Mouse (Mus musculus) 416B (cell line): ENCODE data around the gene Crocc.
A peak's percentile ranks its signal among the peaks of the same experiment; 100 is the strongest.

Source experiments
- DNase-seq: peaks from one replicate; pipeline ENCODE4 v3.0.0; 2011; ENCODE audit warnings: low read depth

The Crocc gene

DNA sequence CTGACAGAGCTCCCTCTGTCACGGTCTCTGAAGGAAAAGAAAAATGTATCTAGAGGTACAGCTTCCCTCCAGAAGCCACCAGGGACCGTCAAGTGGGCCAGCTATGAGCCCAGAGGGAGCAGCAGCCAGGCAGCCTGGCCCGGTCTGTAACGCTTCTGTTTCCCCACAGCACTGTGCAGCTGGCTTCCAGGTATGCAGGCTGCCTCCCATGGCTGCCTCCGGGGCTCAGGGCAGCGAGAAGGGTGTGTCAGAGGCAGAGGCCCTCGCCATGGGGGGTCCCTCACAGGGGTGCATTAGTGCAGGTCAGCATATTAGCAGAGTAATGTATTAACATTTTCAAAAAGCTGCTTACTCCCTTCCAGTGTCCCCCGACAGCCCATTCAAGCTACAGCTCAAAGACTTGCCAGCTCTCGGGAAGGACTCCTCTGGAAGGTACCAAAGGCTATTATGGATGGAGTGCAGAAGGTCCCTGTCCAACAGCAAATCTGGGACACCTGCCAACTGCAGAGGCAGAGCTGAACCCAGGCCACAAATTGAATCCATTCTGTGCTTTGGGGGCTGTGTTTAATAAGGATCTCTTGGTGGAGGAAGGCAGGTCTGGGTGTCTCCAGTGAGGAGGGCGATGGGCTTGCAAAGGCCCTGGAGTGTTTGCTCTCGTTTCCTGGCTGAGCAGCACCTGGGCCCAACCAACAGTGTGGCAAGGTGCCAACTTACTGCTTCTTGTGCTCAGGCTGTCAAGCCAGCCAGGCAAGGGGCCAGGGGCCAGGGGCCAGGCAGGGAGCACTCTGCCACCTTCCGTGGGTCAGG lies 6.6 kb upstream of the Crocc start:
- DNase-seq: no peak

DNA sequence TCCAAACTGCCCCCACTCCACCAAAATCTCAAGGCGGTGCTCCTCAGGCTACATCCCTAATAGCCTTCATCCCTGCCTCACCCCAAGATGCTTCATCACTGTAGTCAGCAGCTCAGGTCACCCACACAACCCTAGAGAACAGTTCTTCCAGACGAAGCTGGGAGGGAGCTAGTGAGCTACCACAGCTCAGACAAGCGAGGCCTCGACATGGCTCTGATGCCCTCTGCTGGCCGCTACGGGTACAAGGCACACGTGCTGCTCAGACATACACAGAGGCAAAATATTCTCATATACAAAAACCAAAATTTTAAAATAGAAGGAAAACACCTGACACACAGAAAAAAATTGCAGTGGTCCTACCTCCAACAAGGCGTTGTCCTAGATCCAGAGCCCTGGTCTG lies 4.8 kb upstream of the Crocc start:
- peak; percentile 90 for DNase-seq

DNA sequence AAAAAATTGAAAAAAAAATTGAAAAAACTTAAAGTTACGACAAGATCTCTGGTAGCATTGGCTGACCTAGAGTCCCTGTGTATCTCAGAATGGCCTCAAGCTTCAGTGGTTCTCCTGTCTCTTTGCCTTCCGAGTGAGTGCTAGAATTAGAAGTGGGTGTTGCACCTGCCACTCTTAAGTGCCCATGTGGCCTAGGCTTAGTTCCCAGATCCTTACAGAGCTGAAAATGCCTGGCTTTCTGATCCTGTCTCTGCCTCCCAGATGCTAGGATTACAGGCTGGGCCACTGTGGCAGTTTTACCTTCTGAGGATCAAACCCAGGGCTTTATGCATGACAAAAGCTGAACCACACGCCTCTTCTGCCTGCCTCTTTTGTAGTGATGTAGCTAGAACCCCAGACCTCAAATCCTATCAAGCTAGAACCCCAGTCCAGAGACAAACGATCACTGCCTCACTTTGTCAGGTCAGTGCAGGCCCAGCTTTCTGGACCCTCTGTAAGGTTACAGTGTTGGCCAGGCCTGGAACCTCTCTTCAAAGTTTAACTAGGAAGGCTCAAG lies 3.8 kb upstream of the Crocc start:
- no peak for DNase-seq

DNA sequence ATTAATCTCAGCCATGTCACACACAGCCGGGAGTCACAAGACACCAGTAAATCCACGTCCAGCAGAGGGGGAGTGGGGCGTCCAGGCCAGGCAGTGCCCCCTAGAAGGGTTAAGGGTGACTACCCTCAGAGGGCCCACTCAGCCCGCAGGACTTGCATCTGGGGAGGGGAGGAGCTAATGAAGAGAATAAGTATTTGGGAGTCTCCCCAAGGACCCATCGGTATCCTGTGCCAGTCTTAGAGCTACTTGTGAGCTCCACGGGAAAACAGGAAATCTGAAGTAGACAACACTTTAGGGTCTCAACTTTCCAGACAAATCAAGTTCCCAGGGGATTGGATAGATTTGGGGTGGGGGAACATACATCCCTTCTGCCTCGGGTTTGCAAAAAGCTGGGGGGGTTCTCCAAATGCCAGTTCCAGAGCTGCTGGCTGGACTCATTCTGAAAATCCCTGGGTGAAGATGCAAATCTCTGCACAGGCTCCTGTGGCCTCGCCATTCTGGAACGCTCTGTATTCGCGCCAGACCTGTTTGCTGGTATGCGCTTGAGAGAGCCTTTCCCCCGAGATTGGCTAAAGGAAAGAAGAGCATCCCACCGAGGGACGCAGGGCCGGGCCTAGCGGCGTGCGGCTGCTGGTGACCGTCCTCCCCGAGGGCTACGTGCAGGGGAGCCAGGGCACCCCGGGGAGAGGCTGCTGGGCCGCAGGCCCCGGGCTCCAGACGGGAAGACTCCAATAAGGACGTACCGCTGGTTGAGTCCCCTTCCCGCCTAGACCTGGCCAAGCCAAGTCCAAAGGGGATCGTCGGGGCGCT lies 529 bp downstream of the Crocc start:
- no peak for DNase-seq

- DNase-seq: no peak
These were observed 1.5 kb downstream of the Crocc start for GRCm38 (mm10) chr4:141058835-141059234.

GRCm38 (mm10) chr4:141056970-141057369 lies 3.4 kb downstream of the Crocc start:
- no peak for DNase-seq

DNA sequence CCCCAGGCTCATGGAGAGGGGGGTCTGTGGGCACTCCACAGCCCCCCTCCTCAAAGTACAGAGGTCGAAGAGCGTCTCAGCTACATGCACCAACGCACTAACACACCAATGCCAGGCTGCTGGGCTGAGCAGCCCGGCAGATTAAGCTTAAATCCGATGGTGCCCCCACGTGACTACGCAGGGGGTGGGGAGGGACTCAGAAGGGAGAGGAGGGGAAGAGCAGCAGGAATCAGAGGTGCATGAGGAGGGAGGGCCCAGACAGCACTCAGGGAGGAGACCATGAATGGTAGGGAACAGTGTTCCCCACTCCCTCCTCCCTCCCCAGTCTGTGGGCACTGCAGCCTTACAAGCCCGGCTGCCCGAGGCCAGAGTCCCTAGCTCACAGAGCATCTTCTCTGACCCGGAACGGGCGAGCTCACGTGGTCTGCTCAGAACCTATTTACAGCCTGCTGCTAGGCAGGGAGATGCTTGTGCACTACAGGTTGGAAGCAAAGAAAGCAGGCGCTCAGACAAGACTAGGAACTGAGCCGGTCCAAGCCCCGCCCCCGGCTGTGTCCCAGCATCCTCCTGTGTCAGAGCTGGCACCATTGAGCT lies 6.7 kb downstream of the Crocc start:
- DNase-seq: no peak

DNA sequence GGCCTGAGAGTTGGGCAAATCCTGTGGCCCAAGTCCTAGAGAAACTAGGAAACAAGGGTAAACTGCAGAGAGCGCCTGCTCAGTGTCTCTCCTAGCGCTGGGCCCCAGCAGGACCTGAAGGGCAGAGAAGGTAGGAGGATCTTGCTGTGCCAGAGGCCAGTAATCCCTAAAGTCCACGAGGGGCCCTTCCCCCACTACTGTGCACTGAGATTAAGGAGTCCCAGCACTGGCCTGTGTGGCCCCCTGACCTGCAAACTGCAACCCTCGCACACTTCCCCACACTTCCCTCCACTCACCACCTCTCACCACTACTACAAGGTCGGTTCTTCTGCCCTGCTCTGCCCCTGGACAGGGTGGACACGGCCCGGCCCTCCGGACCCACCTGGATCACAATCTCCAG lies 7.2 kb downstream of the Crocc start:
- DNase-seq: no peak

- no peak for DNase-seq
These were observed 7.9 kb downstream of the Crocc start for GRCm38 (mm10) chr4:141052442-141052841.

- no peak for DNase-seq
These were observed 10.9 kb downstream of the Crocc start for GRCm38 (mm10) chr4:141049476-141049835.

- DNase-seq: no peak
These were observed 11.4 kb downstream of the Crocc start for GRCm38 (mm10) chr4:141048810-141049475.

- DNase-seq: peak; percentile 55
These were observed 15.5 kb downstream of the Crocc start for GRCm38 (mm10) chr4:141044816-141045215.

GRCm38 (mm10) chr4:141041117-141041516 lies 19.2 kb downstream of the Crocc start:
- no peak for DNase-seq

- DNase-seq: peak; percentile 53
These were observed 26.5 kb downstream of the Crocc start for GRCm38 (mm10) chr4:141033606-141034549.

GRCm38 (mm10) chr4:141031733-141032132 lies 28.6 kb downstream of the Crocc start:
- DNase-seq: peak; percentile 85

DNA sequence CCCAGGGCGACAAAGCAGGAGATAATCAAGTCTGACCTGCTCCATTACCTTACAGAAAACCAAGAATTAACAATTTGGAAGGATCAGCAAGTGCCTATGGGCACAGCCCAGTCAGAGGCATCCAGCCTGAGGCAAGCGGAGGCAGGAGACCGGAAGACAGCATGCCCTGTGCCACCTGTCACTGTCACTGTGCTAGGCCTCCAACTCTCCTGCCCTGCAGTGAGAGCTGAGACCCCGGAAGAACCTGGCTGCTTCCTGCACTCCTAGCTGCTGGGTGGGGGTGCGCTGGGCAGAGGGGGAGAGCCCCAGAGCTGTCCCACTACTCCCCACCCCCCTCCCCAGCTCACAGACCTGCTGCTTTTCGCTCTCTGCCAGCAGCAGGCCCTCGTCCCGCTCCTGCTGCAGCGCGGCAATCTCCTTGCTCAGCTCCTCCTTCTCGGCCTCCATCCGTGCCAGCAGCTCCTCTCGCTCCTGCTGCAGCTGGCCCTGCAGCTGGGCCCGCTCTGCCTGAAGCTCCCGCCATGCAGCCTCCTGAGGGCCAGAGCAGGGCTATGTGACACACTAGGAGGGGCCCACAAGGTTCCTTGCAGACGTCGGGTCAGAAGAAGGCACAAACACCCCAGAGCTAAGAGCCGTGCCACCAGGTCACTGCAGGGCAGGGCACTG lies 29.7 kb downstream of the Crocc start:
- no peak for DNase-seq

GRCm38 (mm10) chr4:141024992-141025391 lies 35.4 kb downstream of the Crocc start:
- no peak for DNase-seq

GRCm38 (mm10) chr4:141024052-141024451 lies 36.3 kb downstream of the Crocc start:
- no peak for DNase-seq

DNA sequence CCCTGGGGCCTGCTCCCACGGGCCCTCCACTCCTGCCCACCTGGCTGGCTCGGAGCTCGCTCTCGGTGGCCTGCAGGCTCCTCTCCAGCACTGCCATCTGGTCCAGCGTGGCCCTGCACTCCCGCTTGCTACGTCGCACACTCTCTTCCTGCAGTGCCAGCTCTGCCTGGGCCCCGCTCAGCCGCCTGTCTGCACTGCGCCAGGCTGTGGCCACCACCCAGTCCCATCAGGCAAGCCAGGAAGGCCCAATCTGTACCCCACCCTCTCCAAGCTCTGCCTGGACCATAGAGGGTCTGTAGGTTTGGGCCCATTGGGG lies 38.8 kb downstream of the Crocc start:
- no peak for DNase-seq

DNA sequence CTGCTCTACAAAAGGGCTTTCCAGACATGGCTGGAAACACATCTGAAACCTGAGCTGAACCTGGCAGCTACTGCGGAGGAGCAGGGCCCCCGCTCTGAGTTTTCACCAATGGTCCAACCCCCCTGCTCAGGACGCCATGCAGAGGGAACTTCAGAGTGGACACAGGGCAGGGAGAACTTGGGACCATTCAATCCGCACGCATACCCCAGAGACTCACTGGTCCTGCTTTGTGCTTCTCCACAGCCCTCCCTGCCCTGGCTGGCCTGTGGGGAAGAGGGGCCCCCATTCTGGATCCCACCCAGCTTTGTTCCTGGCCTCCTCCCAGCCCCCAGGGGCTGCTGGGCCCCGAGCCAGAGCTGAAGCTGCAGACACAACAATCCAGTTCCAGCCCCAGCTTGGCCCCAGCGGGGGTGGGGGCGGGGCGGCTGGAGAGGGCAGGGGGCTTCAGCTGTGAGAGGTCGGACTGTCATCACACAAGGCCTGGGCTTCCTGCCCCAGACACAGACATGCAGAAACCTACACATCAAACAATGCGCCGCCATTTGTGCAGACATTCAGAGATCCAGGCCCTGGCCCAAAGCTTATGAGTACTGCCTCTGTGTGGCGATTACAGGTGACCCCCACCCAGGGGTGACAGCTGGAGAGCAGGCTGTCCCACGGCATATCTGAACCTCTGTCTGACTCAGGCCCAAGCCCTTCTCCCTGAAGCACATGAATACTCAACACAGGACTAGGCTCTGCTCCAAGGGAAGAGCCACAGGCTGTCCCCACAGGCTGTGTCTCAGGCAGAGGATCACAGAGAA lies 39.3 kb downstream of the Crocc start:
- no peak for DNase-seq
